Mouse (Mus musculus) C2C12 (cell line): ENCODE measurements around the gene Sdhc. TPM values are rescaled to one million over a fixed set of nuclear protein-coding genes. Genes with fewer than 3 reads are reported as not detected.

ENCODE experiments used
- H3K27me3 ChIP-seq: one replicate; pipeline ENCODE4 v1.6.1; 2011; ENCODE audit not compliant: control insufficient read depth, insufficient read depth, insufficient read length
- H3K36me3 ChIP-seq: one replicate; pipeline ENCODE4 v1.6.1; 2011; ENCODE audit not compliant: control insufficient read depth, insufficient read depth
- H3K4me3 ChIP-seq: one replicate; pipeline ENCODE4 v1.5.1; 2011; ENCODE audit warnings: mild to moderate bottlenecking, control low read depth; ENCODE audit not compliant: poor library complexity, insufficient read depth, severe bottlenecking
- H3K79me2 ChIP-seq: one replicate; pipeline ENCODE4 v1.6.1; 2011; ENCODE audit not compliant: control insufficient read depth, insufficient read depth
- H3K79me3 ChIP-seq: one replicate; pipeline ENCODE4 v1.6.1; 2011; ENCODE audit warnings: low read depth, control low read depth
- H3ac ChIP-seq: one replicate; pipeline ENCODE3; 2011; ENCODE audit warnings: low read depth; ENCODE audit not compliant: control insufficient read depth, insufficient read length
- CEBPB ChIP-seq: IDR thresholded peaks from one replicate; pipeline ENCODE4 v1.6.1; 2011; ENCODE audit warnings: low read depth, mild to moderate bottlenecking, control low read depth, moderate library complexity
- CTCF ChIP-seq: IDR thresholded peaks from one replicate; pipeline ENCODE4 v1.5.1; 2011; ENCODE audit not compliant: control insufficient read depth, insufficient read depth, insufficient read length
- FOSL1 ChIP-seq: IDR thresholded peaks from one replicate; pipeline ENCODE4 v1.8.0; 2011; ENCODE audit warnings: mild to moderate bottlenecking, low read length; ENCODE audit not compliant: poor library complexity, insufficient read depth, severe bottlenecking
- MAX ChIP-seq: IDR thresholded peaks from one replicate; pipeline ENCODE4 v1.6.1; 2011; ENCODE audit warnings: mild to moderate bottlenecking, control low read depth
- MYOD1 ChIP-seq: IDR thresholded peaks from one replicate; pipeline ENCODE4 v1.6.1; 2011; ENCODE audit warnings: low read depth; ENCODE audit not compliant: control insufficient read depth, insufficient read length
- MYOG ChIP-seq: IDR thresholded peaks from one replicate; pipeline ENCODE4 v1.6.1; 2011; ENCODE audit not compliant: control insufficient read depth, insufficient read length; ENCODE audit errors: extremely low read depth
- USF1 ChIP-seq: IDR thresholded peaks from one replicate; pipeline ENCODE4 v1.6.1; 2011; ENCODE audit warnings: low read depth, mild to moderate bottlenecking, control low read depth, moderate library complexity
- polyA plus RNA-seq: library from polyadenylated mRNA; unstranded; fragments of >200 nt; fragmentation: generic; extraction: Trizol; gene quantifications from one replicate; pipeline ENCODE4 v1.2.1, GENCODE M21; 2012; ENCODE audit warnings: missing spikeins

Sdhc gene
- polyA plus RNA-seq, 1 experiment: 147 TPM

DNA sequence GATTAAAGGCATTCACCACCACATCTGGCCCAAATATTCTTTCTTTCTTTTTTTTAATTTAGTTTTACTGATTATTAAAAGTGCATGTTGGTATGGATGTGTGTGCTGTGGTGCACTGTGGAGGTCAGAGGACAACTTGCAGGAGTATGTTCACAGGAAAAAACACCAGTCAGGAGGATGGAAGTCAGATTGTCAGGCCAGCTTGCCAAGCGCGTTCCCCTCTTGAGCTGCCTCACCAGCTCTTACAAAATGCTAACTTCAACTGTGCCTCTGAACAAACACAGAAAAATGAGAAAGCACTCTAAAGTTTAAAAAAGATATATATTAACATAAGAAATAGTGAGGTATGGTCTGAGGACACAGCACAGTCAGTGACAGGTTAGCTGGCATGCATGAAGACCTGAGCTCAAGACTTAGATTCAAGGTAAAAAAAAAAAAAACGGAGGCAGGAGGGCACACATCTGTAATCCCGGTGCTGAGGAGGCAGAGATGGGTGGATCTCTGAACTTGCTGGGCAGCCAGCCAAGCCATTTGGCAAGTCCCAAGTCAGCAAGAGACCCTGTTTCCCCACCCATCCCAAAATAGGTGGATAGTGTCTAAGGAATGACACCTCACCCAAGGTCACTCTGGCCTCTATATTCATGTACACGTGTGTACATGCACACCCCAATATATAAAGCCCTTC lies 29.2 kb upstream of the Sdhc start:
- Histone ChIP-seq H3K27me3 (no peaks in the 10 kb centered on the region), H3K79me3 (no peaks in the 10 kb centered on the region), H3K36me3 (no peaks in the 10 kb centered on the region), H3K79me2 (no peaks in the 10 kb centered on the region), H3K4me3 (no peak overlapping the region), H3ac (no peak overlapping the region)
- no peak for TF ChIP-seq CTCF
- TF ChIP-seq CEBPB: no peak
- no peak for TF ChIP-seq MAX
- TF ChIP-seq MYOG: no peak
- no peak for TF ChIP-seq MYOD1
- TF ChIP-seq FOSL1: no peak
- no peak for TF ChIP-seq USF1

DNA sequence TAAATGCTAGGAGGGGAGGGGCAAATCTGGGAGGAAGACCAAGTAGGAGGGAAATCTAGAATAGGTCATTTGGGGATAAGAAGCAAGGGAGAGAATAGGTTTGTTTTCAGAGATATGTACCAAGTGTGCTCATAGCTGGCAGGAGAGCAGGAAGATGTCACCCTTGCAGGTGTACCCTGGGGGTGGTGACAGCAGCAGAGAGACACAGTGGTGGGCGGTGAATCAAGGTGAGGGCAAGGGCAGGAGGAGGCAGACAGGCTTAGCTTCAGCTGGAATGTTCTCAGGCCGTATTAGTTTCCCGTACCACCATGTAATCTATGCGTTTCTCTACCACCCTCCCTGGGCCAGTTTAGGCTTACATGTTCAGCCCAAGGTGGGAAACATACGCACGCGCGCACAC lies 22.4 kb upstream of the Sdhc start:
- TF ChIP-seq CEBPB (no peak), FOSL1 (no peak), CTCF (no peak)
- Histone ChIP-seq H3K79me2 (no peaks in the 10 kb centered on the region), H3ac (no peak overlapping the region), H3K4me3 (no peak overlapping the region), H3K27me3 (no peaks in the 10 kb centered on the region), H3K79me3 (no peaks in the 10 kb centered on the region), H3K36me3 (no peaks in the 10 kb centered on the region)

DNA sequence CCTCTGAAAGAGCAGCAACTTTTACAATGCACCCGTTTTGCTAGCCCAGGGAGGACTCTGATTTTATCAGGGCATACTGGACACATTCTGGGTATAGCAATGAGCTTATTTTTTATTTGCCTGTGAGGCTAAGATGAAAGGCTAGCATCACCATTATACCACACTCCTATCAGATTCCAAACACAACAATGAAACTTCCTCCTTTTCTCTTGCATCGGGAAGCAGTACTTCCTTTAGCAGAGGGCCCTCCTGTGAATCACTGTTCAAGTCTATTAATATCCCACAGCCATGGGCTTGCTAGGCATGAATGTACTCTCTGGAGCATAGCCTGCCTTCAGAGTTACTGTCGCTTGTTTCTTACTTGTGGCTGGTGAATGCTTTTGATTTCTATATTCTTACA lies 20.7 kb upstream of the Sdhc start:
- TF ChIP-seq MYOG: no peak
- TF ChIP-seq USF1: no peak
- no peak for TF ChIP-seq MYOD1
- no peak for TF ChIP-seq FOSL1
- no peak for TF ChIP-seq CEBPB
- TF ChIP-seq MAX: no peak
- no peak for TF ChIP-seq CTCF
- Histone ChIP-seq H3ac (no peak overlapping the region), H3K79me2 (no peaks in the 10 kb centered on the region), H3K36me3 (no peaks in the 10 kb centered on the region), H3K4me3 (no peak overlapping the region), H3K79me3 (no peaks in the 10 kb centered on the region), H3K27me3 (no peaks in the 10 kb centered on the region)

DNA sequence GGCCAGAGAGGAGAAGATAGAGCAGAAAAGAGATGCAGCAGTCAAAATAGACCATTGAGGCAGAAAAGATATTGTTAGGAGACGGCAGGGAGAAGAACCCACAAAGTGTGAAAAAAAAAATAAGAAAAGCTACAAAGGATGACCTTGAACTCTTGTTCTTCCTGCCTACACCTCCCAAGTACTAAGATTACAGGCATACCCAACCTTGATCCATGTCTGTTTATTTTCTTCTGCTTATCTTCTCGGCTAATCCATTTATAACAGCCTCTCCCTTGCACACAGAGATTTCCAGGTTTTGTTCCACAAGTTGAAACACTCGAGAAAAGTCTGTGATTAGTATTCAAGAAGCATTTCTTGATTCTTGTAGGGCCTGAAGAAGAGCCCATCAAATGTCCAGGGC lies 19.5 kb upstream of the Sdhc start:
- Histone ChIP-seq H3K36me3 (no peaks in the 10 kb centered on the region), H3ac (no peak overlapping the region), H3K79me3 (no peaks in the 10 kb centered on the region)

DNA sequence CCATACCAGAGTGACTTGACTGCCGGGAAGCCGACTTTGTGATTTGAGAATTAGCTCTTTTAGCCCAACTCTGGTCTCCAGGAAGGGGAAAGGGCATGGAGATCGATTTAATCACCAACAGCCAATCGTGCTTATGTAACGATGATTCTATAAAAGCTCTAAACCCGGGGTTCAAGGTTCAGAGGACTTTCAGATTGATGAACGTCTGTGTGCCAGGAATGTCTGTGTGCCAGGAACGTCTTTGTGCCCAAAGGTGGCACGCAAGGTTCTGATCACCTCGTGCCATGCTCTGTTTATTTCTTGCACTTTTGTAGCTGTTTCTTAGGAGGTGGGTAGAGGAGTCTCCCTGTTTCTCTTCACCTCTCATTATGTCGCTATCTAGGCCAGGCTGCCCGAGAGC lies 18.5 kb upstream of the Sdhc start:
- Histone ChIP-seq H3K79me3 (no peaks in the 10 kb centered on the region), H3K4me3 (no peak overlapping the region), H3K27me3 (no peaks in the 10 kb centered on the region), H3ac (no peak overlapping the region), H3K79me2 (no peaks in the 10 kb centered on the region), H3K36me3 (no peaks in the 10 kb centered on the region)
- TF ChIP-seq MYOD1 (no peak), CTCF (no peak), FOSL1 (no peak), MAX (no peak), CEBPB (no peak), MYOG (no peak), USF1 (no peak)

More for the DNA sequence above, 19.5 kb upstream of the Sdhc start:
- no peaks in the 10 kb centered on the region for H3K79me2 ChIP-seq
- H3K4me3 ChIP-seq: no peak overlapping the region
- H3K27me3 ChIP-seq: no peaks in the 10 kb centered on the region
- TF ChIP-seq FOSL1 (no peak), CEBPB (no peak), MYOG (no peak), USF1 (no peak), MAX (no peak), CTCF (no peak), MYOD1 (no peak)

DNA sequence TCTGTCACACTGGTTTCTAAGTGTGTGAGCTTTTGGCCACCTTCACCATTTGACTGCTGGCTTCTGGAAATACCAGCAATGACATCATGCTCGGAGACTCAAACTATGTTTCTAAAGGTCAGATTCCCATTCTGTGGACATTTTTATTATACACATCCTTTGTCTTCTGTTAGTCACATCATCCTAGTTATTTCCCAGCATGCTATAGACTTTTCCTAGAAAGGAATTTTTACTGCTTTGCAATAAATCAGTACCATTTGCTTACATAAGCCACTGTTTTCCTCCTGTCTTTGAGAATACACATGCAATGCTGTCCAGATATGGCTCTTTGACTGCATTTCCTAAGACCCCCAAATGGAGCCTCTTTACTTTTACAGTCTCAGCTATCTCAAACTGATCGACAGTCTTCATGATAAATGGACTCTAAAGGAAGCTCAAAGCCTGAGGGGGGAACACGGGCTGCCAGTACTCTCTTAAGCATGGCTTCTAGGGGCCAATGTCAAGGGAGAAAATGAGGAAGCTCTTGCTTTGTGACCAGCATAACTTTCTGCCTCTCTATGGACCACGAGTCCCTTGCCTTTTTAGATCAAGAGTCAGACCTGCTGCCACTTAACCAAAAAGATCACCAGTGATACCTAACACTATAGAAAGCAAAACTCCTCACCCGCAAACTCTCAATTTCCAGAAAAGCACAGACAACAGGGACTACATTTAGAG lies 15.4 kb upstream of the Sdhc start:
- Histone ChIP-seq H3K79me2 (no peaks in the 10 kb centered on the region), H3K27me3 (no peaks in the 10 kb centered on the region)
- TF ChIP-seq FOSL1: no peak
- TF ChIP-seq MYOD1: no peak
- TF ChIP-seq USF1: no peak
- no peak for TF ChIP-seq CTCF
- TF ChIP-seq MYOG: no peak
- TF ChIP-seq CEBPB: no peak
- no peak for TF ChIP-seq MAX

More for the DNA sequence above, 15.4 kb upstream of the Sdhc start:
- Histone ChIP-seq H3K4me3 (no peak overlapping the region), H3K79me3 (no peaks in the 10 kb centered on the region), H3K36me3 (no peaks in the 10 kb centered on the region), H3ac (no peak overlapping the region)
